ENCODE assay signal across 8 mouse cellular contexts in genomic region chr6:30172441-30172819, GRCm38 (mm10).
DNase-seq lines count a peak whose midpoint lies in the region; ATAC-seq and TF ChIP-seq lines count a peak whose summit lies in the region.

No protein-coding gene starts in this region.

- peaks cover 48% of the 10 kb centered on the region for H3K4me1 ChIP-seq in heart, embryonic 13.5 days
- H3K4me1 ChIP-seq in midbrain, embryonic 13.5 days (replicated peaks), result peaks cover 42% of the 10 kb centered on the region
- H3K4me1 ChIP-seq in midbrain, postnatal 0 days (ENCODE audit: insufficient read depth, low read length), result no peaks in the 10 kb centered on the region
- H3K4me1 ChIP-seq in limb, embryonic 10.5 days, result peaks cover 80% of the 10 kb centered on the region
- H3K4me1 ChIP-seq in stomach, embryonic 15.5 days, result peaks cover 38% of the 10 kb centered on the region

- no peak for DNase-seq in heart, adult 9 months (ENCODE audit: low spot score in 2 of 2)
- DNase-seq in midbrain, postnatal 0 days (ENCODE audit: low spot score), result no peak
- DNase-seq in limb, embryonic 10.5 days (ENCODE audit: low spot score), result no peak
- no peak for DNase-seq in adrenal gland, postnatal 36 days
- DNase-seq in frontal cortex, postnatal 14 days (ENCODE audit: low spot score in 2 of 2), result no peak

- ATAC-seq in heart, embryonic 13.5 days (ENCODE audit: extremely low read depth, insufficient number of reproducible peaks, low FRiP score, low TSS enrichment), result no peak
- no peak for ATAC-seq in midbrain, embryonic 13.5 days
- ATAC-seq in midbrain, postnatal 0 days (ENCODE audit: low FRiP score), result no peak
- no peak for ATAC-seq in stomach, embryonic 15.5 days (ENCODE audit: insufficient read depth, low FRiP score, low read depth)

- peaks cover 100% of the 10 kb centered on the region for H3K27me3 ChIP-seq in heart, embryonic 13.5 days (replicated peaks)
- H3K27me3 ChIP-seq in midbrain, embryonic 13.5 days, result peaks cover 97% of the 10 kb centered on the region
- peaks cover 62% of the 10 kb centered on the region for H3K27me3 ChIP-seq in midbrain, postnatal 0 days (ENCODE audit: insufficient read depth, low read length)
- H3K27me3 ChIP-seq in limb, embryonic 10.5 days (ENCODE audit: low read depth, poor library complexity, severe bottlenecking), result peaks cover 98% of the 10 kb centered on the region
- peaks cover 72% of the 10 kb centered on the region for H3K27me3 ChIP-seq in stomach, embryonic 15.5 days (replicated peaks)

- H3K4me3 ChIP-seq in heart, embryonic 13.5 days, result peak overlapping the region; percentile 44
- 0 out of 2 replicates have a peak overlapping the region, but pooled peaks have one; percentile 25 for H3K4me3 ChIP-seq in midbrain, embryonic 13.5 days (replicated peaks)
- H3K4me3 ChIP-seq in midbrain, postnatal 0 days (ENCODE audit: low read depth, low read length), result no peak overlapping the region
- H3K4me3 ChIP-seq in limb, embryonic 10.5 days, result peak overlapping the region; percentile 41
- peak overlapping the region; percentile 50 for H3K4me3 ChIP-seq in stomach, embryonic 15.5 days (replicated peaks)

- peak overlapping the region; percentile 68 for H3K4me2 ChIP-seq in heart, embryonic 13.5 days
- H3K4me2 ChIP-seq in midbrain, embryonic 13.5 days (replicated peaks), result no peak overlapping the region
- H3K4me2 ChIP-seq in midbrain, postnatal 0 days (ENCODE audit: low read depth, low read length, poor library complexity, severe bottlenecking), result no peak overlapping the region
- H3K4me2 ChIP-seq in stomach, embryonic 15.5 days, result peak overlapping the region; percentile 67

- H3K9me3 ChIP-seq in heart, embryonic 13.5 days, result no peaks in the 10 kb centered on the region
- no peaks in the 10 kb centered on the region for H3K9me3 ChIP-seq in midbrain, embryonic 13.5 days
- no peaks in the 10 kb centered on the region for H3K9me3 ChIP-seq in midbrain, postnatal 0 days (ENCODE audit: low read length)
- H3K9me3 ChIP-seq in limb, embryonic 10.5 days (replicated peaks), result no peaks in the 10 kb centered on the region
- no peaks in the 10 kb centered on the region for H3K9me3 ChIP-seq in stomach, embryonic 15.5 days

- H3K9ac ChIP-seq in heart, embryonic 13.5 days, result 0 out of 2 replicates have a peak overlapping the region, but pooled peaks have one; percentile 8
- no peak overlapping the region for H3K9ac ChIP-seq in midbrain, embryonic 13.5 days (replicated peaks)
- H3K9ac ChIP-seq in midbrain, postnatal 0 days (replicated peaks; ENCODE audit: low read length, poor library complexity, severe bottlenecking), result no peak overlapping the region
- no peak overlapping the region for H3K9ac ChIP-seq in stomach, embryonic 15.5 days

- H3K36me3 ChIP-seq in heart, embryonic 13.5 days, result no peaks in the 10 kb centered on the region
- H3K36me3 ChIP-seq in midbrain, embryonic 13.5 days, result no peaks in the 10 kb centered on the region
- H3K36me3 ChIP-seq in midbrain, postnatal 0 days (ENCODE audit: insufficient read depth, low read length), result no peaks in the 10 kb centered on the region
- no peaks in the 10 kb centered on the region for H3K36me3 ChIP-seq in limb, embryonic 10.5 days
- H3K36me3 ChIP-seq in stomach, embryonic 15.5 days, result no peaks in the 10 kb centered on the region

- TF ChIP-seq CTCF in midbrain, postnatal 0 days (IDR thresholded peaks at IDR 0.05), result no peak

- 17% methylated on average over 8 of the region's 8 CpGs for WGBS in heart, embryonic 13.5 days
- whole genome bisulfite sequencing in midbrain, embryonic 13.5 days, result 6% methylated on average over 8 of the region's 8 CpGs
- 12% methylated on average over 8 of the region's 8 CpGs for WGBS in midbrain, postnatal 0 days
- WGBS in limb, embryonic 10.5 days, result 12% methylated on average over 8 of the region's 8 CpGs
- 15% methylated on average over 8 of the region's 8 CpGs for WGBS in stomach, embryonic 15.5 days

- H3K27ac ChIP-seq in heart, embryonic 13.5 days (replicated peaks), result no peak overlapping the region
- H3K27ac ChIP-seq in midbrain, embryonic 13.5 days, result no peak overlapping the region
- no peak overlapping the region for H3K27ac ChIP-seq in midbrain, postnatal 0 days (ENCODE audit: low read depth, low read length)
- H3K27ac ChIP-seq in limb, embryonic 10.5 days, result no peak overlapping the region
- no peak overlapping the region for H3K27ac ChIP-seq in stomach, embryonic 15.5 days

Comparison
In these comparisons a context has a peak if more than half of its experiments do, and no peak if none do; other contexts are left out.
1. H3K4me2 ChIP-seq: peak in heart, embryonic 13.5 days (single experiment) and stomach, embryonic 15.5 days (single experiment); none in midbrain, embryonic 13.5 days (single experiment) and midbrain, postnatal 0 days (single experiment).